Mouse (Mus musculus): ENCODE results near the gene Tbc1d10a.

Tbc1d10a gene

DNA sequence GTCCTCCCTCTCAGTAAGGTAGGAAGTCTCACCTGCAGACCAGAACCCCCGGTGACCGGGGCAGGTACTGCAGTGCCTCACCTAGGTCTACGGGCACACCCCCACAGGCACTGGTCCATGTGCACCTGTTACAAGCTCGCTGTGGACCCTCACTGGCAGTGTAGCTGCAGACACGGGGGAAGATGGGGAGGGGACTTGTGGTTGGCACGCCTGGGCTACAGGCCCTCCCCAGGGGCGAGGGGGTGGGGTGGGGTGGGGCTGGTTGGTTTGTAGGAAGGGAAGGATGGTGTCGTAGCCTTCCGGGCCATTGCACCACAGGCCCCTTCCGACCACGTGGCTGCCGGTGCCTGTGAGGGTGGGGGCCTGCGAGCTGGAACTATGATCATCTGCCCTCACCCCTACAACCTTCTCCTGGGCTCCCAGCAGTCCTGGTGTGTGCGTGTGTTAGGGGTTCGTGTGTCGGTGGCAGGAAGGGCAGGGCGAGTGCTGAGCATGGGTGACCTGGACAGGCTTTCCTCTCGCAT lies 50.9 kb downstream of the Tbc1d10a start:
- no peak for DNase-seq (ENCODE audit: low read depth, low spot score)

DNA sequence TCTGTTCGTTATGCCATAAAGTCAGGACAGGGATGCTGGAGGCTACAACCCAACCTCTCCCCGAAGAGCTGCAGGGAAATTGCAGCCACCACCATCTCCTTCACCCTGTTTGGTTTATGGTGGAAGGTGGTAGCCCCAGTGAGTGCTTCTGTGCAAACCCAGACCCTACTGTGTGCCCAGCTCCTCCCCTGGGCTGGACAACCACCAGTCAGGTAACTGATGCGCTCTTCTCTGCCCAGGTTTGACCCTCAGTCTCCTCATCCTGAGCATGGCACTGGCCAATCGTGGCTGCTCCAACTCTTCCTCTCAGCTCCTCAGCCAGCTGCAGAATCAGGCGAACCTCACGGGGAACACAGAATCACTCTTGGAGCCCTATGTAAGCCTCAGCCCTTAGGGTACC lies 51.6 kb downstream of the Tbc1d10a start:
- DNase-seq (ENCODE audit: low read depth, low spot score): no peak

DNA sequence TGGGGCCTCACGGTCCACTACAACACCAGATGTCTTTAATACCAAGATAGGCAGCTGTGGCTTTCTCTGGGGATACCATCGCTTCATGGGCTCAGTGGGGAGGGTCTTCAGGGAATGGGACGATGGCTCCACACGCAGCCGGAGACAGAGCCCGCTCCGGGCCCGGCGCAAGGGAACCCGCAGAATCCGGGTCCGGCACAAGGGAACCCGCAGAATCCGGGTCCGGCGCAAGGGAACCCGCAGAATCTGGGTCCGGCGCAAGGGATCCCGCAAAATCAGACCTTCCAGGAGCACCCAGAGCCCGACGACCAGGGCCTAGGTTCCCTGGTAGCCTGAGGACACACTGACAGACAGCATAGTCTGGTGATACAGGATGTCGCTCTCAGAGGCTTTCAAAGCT lies 53.1 kb downstream of the Tbc1d10a start:
- no peak for DNase-seq (ENCODE audit: low read depth, low spot score)

DNA sequence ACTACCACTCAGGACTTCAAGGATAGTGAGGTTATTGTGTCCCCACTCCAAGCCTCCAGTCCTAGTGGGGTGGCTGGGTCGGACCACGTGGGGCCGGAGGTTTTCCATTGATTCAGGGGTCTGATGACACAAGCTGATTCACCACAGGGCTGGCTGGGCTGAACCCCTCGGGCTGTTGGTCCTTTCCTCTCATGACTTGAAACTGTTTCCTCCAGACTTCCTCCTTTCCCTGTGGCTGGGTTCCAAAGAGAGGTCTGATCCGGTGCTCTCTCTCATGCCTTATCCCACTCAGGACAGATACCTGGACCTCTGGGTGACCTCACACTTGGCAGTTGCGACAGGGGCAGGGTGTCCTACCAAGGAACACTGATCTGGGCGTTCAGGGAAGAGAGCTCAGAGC lies 53.6 kb downstream of the Tbc1d10a start:
- no peak for DNase-seq (ENCODE audit: low read depth, low spot score)

DNA sequence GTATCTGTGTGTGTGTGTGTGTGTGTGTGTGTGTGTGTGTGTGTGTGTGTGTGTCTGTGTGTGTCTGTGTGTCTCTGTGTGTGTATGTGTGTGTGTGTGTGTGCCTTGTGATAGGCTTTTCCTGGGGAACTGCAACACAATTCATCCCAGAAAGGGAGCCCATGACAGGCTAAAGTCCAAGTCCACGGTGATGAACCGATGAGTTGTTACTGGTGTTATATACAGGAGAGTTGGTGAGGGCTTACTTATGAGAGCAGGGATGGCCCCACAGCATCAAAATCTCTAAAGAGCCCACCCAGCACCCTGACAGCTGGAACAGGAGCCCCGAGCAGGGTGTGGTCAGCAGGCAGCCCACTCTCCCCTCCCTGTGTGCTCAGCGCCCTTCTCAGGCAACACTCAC lies 54.6 kb downstream of the Tbc1d10a start:
- DNase-seq (ENCODE audit: low read depth, low spot score): no peak

DNA sequence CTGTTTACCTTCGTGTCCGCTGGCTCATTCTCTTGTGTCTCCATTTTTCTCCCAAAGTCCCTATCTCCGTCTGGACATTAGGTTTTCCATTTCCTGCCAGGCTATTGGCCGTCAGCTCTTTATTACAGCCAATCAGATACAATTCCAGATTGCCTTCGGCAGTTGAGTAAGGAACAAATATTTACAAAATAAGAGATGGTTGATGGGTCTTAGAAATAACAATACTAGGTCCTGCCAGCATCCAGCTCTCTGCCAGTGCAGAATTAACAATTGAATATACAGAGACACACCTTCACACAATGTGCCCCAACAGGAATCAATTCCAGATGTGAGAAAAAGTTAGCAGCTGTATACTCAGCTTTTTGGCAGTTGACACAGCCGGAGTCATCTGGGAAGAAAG lies 59.5 kb downstream of the Tbc1d10a start:
- DNase-seq (ENCODE audit: low read depth, low spot score): peak; percentile 93

DNA sequence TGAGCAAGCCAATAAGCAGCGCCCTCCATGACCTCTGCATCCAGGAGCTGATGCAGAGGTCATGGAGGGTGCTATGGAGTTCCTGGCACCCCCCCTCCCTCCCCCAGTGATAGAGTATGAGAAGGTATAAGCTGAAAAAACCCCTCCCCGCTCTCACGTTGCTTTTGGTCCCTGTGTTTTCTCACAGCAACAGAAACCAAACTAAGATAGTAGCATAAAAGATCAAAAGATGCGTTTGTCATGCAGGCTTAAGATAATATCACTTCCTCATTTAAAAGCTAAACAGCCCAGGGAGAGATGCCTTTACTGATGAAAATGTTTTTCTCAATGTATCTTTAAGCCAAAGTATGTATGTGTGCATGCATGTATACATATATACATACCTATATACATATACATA lies 60.0 kb downstream of the Tbc1d10a start:
- DNase-seq (ENCODE audit: low read depth, low spot score): no peak

DNA sequence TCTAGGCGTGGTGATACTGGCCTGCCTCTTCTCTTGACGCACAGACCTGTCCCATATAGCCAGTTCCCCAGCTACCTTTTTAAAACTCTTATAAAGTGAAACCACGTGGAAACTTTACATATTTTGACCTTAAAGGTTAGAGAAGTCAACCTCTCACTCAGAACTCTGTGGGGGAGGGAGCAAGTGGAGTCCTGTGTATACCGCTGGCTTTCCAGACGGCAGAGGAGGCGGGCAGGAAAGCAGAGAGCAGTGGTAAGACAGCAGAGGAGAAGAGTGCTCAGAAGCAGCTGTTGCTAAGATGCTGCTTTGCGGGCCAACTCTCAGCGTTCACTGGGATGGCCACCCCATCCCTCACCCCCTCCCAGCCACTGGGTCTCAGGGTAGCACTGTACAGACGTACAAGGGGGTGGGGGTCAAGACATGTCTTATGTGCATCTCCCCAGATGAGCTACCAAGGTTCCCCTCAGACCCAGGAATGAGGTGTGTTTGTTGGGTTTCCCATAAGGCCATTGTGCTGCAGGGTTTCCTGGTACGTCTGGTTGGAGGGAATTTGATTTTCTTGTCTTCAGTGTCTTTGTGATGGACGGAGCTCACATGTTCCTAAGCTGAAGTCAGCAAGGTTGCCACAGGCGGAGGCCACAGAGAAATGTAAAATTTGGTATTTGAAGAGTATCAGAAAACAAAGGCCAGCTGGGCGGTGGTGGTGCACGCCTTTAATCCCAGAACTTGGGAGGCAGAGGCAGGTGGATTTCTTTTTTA lies 60.8 kb downstream of the Tbc1d10a start:
- DNase-seq (ENCODE audit: low read depth, low spot score): peak; percentile 91

DNA sequence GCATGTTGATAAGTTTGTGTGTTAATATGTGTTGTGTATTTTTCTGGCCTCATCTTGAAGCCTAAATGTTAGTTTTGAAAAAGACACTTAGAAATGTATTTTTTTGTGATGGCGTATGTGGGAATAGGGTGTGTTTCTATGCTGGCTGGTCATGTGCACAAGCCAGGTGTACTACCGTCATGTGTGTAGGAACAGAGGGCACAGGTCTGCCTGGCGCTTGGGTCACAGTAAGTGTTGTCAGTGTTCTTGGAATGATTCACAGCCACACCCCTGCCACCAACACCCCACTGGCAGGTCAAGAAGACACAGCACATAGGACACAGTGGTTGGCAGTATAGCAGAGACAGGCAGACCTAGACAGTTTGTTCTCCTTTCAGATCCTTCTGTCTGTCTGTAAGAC lies 62.6 kb downstream of the Tbc1d10a start:
- DNase-seq (ENCODE audit: low read depth, low spot score): no peak

DNA sequence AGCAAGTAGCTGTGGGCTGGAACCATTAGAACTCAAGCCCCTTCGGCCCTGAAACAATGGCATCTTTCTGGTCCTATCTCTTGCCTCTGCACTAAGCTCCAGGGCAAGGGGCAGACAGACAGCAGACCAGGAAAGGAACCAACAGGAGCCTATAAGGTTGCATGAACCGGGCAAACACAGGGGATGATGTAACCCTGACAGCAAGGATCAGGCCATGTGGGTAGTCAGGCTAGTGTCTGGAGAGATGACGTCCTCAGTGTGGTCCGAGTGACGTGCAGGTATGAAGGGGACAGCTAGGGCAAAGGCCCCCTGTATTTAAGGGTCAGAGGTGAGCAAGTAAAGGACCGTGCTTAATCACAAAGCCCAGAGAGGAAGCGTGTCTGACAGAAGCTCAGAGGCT lies 63.7 kb downstream of the Tbc1d10a start:
- DNase-seq (ENCODE audit: low read depth, low spot score): no peak

DNA sequence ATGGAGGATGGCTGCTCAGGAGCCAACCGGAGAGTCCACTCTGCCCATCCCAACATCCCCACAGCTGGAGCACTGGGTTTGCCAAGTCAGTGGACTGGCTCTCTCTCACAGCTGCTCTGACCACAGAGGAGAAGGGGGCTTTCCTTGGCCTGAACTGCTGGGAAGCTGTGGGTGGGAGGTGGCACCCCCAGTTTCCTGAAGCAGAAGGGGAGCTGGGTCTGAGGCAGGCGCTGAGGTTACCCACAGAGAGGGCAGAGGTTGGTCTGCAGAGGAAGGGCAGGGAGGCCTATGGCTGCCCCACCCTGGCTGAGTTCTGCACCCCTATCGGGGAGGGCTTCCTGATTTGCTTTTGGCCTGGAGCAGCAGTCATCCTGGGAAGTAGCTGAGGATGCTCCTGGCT lies 64.8 kb downstream of the Tbc1d10a start:
- DNase-seq (ENCODE audit: low read depth, low spot score): no peak

DNA sequence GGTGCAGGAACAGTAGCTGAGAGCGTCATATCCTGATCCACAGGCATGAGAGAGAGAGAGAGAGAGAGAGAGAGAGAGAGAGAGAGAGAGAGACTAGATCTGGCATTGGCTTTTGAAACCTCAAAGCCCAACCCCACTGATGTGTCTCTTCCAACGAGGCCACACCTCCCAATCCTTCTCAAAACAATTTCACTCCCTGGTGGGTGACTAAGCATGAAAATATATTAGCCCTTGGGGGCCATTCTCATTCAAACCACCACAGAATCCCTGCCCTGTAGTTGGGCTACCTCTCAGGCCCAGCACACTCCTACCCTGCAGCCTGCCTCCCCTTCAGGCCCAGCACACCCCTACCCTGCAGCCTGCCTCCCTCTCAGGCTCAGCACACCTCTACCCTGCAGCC lies 66.3 kb downstream of the Tbc1d10a start:
- peak; percentile 95 for DNase-seq (ENCODE audit: low read depth, low spot score)

DNA sequence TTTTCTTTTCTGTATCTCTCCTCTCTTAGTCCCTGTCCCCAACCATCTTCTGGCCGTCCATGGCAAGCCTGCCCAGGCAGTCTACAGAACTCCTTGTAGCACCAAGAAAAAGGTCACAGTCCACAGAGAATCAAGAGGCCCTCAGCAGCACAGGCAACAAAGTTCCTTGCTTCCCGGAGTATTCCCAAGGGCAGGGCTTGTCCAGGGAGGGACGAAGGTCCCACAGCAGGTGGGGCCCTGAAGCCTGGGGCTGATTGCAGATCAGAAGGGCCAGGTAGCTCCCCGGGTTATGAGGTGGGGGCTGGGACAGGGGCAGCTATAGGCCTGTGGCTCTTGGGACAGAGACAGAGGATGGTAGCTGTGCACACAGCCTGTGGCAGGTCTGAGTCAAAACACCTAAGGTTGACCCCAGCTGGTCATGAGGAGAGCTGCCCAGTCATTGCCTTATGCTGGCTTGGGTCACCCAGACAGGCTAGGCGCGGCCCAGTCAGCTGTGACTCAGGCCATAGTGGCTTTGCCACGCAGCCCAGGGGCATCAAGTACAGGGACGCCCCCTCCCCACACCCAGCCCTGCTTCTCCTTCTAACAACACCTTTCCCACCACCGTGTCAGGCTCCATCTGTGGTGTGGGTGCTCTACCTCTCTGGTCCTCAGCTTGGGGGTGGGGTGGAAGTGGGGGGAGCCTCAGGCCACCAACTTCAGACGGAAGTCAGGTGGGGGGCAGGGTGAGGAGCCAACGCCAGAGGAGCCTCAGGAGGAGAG lies 70.4 kb downstream of the Tbc1d10a start, which contains the start of gene Lif:
TSS of gene Lif (plus strand) at position 712 of the 762 bp plus-strand sequence.
- DNase-seq (ENCODE audit: low read depth, low spot score): no peak

DNA sequence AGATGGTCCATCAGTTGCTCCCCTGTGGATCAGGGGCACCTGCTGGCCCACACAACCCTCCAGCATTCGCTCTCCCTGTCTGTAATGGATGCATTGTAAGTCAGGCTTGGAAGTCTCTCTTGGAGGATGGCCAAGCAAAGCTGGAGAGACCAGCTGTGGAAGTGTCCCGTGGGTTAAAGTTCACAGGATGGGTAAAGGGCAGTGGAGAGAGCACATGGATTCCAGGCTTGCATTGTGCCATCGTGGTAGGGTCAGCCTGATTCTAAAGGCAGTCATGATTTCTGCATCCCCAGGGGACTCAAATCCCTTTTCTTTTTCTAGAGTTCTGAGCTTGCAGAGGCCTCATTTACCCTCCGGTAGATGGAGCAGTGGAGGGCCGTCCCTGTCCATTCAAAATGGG lies 71.2 kb downstream of the Tbc1d10a start:
- DNase-seq (ENCODE audit: low read depth, low spot score): no peak

DNA sequence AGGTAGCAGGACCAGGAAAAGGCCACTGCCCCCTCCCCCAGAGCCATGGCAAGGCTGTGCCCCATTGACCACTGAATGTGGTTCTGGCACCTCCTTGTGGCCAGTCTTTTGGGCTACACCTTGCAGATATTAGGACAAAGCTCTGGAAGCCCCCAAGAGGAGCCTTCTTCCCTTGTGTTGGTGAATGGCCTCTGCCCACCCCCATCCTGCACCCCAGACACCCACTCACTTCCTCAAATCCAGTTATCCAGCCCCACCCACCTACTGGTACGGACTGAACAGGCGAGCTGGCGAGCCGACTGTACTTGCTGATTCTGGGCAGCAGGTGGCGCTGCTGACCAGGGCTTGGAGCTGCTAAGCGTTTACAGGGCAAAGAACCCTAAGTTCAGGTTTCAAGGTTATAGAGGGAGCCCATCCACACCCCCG lies 72.1 kb downstream of the Tbc1d10a start:
- peak; percentile 78 for DNase-seq (ENCODE audit: low read depth, low spot score)

DNA sequence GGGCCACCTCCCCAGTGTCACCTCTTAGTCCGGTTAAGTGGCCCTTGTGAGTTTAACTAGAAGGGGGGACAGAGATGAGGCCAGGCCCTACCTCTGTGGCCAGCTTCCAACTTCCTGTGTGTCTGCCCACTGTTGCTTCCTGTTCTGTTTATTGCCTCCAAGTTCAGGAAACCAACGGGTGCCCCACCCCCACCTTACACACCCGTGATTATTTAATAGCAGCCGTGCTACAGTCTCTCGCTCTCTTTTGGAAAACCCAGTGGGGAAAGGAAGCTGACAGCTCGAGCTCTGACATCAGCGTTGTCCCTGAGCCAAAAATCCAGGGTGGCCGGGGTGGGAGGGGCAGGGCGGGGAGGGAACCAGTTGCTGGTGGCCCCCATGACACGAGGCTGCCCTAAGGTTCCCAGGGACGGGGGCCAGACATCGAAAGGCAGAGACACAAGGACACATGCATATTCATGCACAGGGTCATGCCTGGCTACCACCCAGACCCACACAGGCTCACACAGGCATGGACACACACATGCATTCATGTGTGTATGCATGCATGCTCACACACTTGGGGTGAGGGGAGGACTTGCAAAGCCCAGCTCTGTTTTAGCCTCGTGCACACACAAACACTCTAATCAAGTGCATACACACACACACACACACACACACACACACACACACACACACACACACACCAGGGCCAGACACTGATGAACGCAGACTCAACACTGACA lies 74.0 kb downstream of the Tbc1d10a start:
- no peak for DNase-seq (ENCODE audit: low read depth, low spot score)

DNA sequence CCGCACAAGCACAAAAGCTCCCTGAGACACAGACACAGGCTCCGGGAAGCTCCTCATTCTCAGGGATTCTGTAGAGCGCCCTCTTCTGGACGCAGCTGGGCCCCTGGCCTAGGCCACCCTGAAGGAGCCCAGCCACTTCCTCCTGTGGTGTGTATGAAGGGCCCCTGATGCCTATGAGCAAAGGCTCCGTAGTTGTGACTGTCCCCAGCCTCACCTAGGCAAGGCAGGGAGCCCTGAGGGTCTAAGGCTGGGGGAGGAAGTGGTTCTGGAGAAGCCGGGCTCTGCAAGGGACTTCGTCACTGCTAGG lies 74.6 kb downstream of the Tbc1d10a start:
- peak; percentile 78 for DNase-seq (ENCODE audit: low read depth, low spot score)

DNA sequence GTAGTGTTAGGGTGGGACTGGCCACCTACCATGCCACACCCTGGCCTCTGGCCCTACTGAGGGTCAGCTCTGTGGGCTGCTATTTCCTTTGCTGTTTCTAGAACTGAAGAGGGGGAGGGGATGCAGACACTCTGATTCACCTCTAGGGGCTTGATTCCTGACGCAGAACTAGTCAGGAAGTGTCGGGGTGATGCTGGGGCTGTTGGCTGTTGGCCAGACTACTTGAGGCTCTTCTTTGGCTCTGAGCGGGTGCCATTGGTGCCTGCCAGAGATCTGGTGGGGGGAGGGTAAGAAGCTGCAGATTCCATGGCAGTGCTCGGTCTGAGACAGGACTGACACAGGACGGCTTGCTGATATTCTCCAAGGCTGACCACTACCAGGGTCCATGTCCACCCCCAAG lies 75.4 kb downstream of the Tbc1d10a start:
- DNase-seq (ENCODE audit: low read depth, low spot score): peak; percentile 77

DNA sequence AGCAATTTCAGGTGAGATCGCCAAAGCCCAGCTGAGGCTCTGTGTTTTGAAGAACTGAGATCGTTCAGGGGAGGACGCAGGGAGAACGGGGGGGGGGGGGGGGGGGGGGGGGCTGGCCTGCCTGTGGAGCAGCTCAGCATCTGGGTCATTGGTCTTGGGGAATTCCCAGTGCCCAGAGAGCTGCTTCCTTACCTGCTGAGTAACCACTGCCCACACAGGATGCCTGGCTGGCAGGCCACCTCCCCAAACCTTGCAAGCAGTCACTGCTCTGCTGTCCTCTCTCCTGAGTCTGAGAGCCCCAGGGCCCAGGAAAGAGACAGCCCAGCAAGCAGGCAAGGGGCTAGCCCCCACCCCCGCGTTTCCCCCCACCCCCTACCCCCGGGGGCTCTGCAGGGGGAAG lies 76.3 kb downstream of the Tbc1d10a start:
- DNase-seq (ENCODE audit: low read depth, low spot score): no peak

DNA sequence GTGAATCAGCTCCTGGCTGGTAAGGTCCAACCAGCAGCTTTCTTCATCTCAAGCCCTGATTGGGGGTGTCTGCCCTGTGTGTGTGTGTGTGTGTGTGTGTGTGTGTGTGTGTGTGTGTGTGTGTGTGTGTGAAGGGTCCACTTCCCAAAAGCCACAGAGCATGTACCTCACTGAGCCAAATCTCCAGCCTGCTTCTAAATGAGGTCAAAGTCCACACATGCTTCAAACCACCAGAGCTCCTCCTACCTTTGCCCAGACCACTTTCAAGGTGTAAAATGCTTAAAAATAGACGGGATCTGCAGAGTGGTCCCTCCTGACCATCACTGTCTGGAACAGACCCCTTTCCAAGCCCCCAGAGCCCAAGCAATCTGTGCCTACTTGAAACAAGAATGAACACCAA lies 76.7 kb downstream of the Tbc1d10a start:
- no peak for DNase-seq (ENCODE audit: low read depth, low spot score)

DNA sequence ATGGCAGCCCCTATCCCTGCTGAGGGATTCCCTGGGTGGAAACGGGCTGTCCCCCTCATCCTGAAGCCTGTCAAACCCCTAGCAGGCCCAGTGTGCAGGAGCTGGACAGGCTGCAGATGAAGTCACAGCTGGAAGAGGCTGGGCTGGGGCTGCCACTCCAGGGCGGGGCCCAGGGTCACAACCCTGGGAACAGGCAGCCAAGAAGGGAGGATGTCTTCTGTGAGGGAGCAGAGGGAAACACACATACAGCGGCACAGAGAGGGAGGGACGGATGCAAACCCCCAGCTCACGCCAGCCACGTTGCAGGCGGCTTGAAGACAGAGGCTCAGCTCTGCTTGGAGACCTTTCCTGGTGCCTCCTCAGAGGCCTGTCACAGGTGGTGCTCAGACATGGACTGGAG lies 77.5 kb downstream of the Tbc1d10a start:
- no peak for DNase-seq (ENCODE audit: low read depth, low spot score)
